Mouse (Mus musculus) brain, embryonic 14.5 days (tissue): ENCODE data around the gene Prune2.

ENCODE experiments used
- CTCF ChIP-seq: fragments of 200-500 bp; IDR thresholded peaks from 2 replicates; pipeline ENCODE4 v1.5.1; 2012; ENCODE audit warnings: inconsistent platforms, mild to moderate bottlenecking, moderate library complexity, borderline replicate concordance; ENCODE audit not compliant: insufficient read depth, insufficient read length; ENCODE audit errors: extremely low read depth
- POLR2A ChIP-seq: fragments of 200-500 bp; IDR thresholded peaks from 2 replicates; pipeline ENCODE4 v1.6.1; 2012; ENCODE audit warnings: mild to moderate bottlenecking, inconsistent platforms, borderline replicate concordance; ENCODE audit not compliant: poor library complexity, insufficient read depth, insufficient read length, severe bottlenecking; ENCODE audit errors: extremely low read depth

DNA sequence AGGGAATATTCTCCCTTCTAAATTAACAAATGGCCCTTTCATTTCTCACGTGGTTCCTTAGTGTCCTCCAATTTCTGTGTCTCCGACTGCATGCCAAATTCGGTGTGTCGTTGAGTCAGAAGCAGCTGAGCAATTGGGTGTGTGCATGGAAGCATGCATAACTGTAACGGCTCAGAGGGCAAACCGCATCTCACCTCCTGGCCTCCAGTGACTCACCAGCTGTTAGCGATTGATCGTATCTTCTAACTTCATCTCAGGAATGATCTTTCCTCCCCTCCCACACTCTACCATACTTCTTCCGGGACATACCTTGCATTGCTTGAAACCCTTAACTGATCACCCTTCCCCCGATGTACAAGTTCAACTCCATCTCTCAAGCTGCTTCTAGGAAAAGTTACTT lies 300.9 kb downstream of the Prune2 start:
- TF ChIP-seq CTCF (no peak), POLR2A (no peak)
